Mouse (Mus musculus): ENCODE data around the gene Vwa7. TPM values are rescaled to one million over a fixed set of nuclear protein-coding genes. Genes with fewer than 3 reads are reported as not detected.
A peak's percentile ranks its signal among the peaks of the same experiment; 100 is the strongest.

Vwa7 gene
- polyA plus RNA-seq, 1 experiment from 2014 or later, result 0.13 TPM

DNA sequence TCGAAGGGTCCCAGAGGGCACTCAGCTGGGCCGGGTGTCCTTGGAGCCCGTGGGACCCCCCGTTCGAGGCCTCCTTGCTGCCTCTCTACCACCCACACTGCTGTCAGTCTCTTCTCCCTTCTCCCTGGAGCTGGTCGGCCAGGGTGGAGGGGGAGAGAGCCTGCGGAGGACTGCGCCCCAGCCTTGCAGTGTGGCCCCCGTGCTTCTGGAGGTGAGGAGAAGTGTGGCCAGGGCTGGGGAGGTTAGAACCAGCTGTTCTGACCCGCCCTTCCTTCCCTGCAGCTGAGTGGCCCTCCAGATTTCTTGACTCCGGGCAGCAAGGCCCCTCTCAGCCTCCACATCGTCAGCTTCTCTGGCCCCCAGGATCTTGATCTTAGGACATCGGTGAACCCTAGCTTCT, 7.9 kb downstream of the Vwa7 start:
- WGBS (ENCODE audit: insufficient replicate concordance), result 47% methylated on average over 13 of the region's 13 CpGs
- H3K9ac ChIP-seq (ENCODE audit: low read depth, low read length), result no peak overlapping the region
- H3K4me1 ChIP-seq (ENCODE audit: control insufficient read depth, low read depth, low read length), result peaks cover 36% of the 10 kb centered on the region
- H3K4me3 ChIP-seq (ENCODE audit: low read depth, low read length), result no peak overlapping the region
- no peak overlapping the region for H3K27ac ChIP-seq (ENCODE audit: low read length)
- H3K4me2 ChIP-seq (ENCODE audit: low read depth, low read length), result no peak overlapping the region
- no peaks in the 10 kb centered on the region for H3K27me3 ChIP-seq (ENCODE audit: control insufficient read depth, insufficient read depth, low read depth, low read length)
- no peaks in the 10 kb centered on the region for H3K9me3 ChIP-seq (replicated peaks; ENCODE audit: control insufficient read depth, low read length)
- no peaks in the 10 kb centered on the region for H3K36me3 ChIP-seq (ENCODE audit: control insufficient read depth, insufficient read depth)
- ATAC-seq (ENCODE audit: low read depth), result no peak

DNA sequence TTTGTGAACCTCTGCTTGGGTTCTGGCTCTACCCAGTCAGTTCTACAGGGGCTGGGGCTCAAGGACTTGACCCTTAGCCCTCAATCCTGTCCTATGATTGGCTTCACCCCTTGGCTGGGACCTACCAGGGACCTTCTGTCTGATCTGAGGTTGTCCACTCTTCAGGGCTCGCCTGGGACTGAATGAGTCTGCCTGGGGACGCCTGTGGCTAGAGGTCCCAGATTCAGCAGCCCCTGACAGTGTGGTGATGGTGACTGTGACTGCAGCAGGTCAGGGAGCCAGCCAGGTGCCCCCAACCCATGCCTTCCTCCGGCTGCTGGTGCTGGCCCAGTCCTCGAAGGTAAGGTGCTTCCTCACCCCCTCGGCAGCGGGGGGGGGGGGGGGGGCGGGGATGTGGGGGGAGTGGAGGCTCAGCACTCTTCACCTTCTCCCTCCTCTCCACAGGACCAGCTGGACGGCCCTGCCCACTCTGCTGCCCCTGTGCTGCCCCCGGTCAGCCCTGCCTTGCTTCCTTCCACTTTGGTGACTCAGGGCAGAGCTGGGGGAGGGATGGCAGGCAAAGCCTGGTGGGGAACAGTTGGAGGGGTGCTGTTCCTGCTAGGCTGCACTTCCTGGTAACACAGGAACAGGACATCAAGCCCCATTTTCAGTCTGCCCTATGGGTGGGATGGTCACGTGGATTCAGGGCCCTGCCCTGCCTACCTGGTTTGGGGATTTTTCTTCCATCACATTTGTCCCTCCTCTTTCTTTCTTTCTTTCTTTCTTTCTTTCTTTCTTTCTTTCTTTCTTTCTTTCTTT, 8.5 kb downstream of the Vwa7 start:
- Histone ChIP-seq H3K4me1 (ENCODE audit: control insufficient read depth, low read depth, low read length) (peaks cover 36% of the 10 kb centered on the region), H3K9me3 (replicated peaks; ENCODE audit: control insufficient read depth, low read length) (no peaks in the 10 kb centered on the region), H3K4me2 (ENCODE audit: low read depth, low read length) (no peak overlapping the region), H3K9ac (ENCODE audit: low read depth, low read length) (no peak overlapping the region), H3K27ac (ENCODE audit: low read length) (no peak overlapping the region), H3K4me3 (ENCODE audit: low read depth, low read length) (no peak overlapping the region), H3K36me3 (ENCODE audit: control insufficient read depth, insufficient read depth) (no peaks in the 10 kb centered on the region), H3K27me3 (ENCODE audit: control insufficient read depth, insufficient read depth, low read depth, low read length) (no peaks in the 10 kb centered on the region)
- ATAC-seq (ENCODE audit: low read depth), result no peak
- 39% methylated on average over 8 of the region's 10 CpGs for WGBS (ENCODE audit: insufficient replicate concordance)

DNA sequence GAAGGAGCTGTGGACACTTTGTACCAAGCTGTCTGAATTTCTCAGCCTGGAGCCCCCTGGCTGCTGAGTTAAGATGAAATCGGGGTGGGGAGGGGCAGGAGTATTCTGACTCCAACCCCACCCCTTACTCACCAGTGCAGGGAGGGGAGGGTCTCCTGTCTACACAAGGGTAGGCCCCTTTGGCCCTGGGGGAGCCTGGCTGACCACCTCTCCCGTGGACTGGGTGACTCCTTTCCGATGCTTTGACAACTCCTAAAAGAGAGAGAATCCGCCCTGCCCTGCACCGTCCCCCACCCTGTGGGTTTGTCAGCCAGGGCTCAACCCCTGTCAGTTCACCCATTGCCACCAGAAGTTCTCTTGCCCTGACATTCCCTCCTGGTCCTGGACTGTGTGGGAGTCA, 9.8 kb downstream of the Vwa7 start:
- WGBS (ENCODE audit: insufficient replicate concordance), result 72% methylated on average over 5 of the region's 5 CpGs
- Histone ChIP-seq H3K27ac (ENCODE audit: low read length) (no peak overlapping the region), H3K36me3 (ENCODE audit: control insufficient read depth, insufficient read depth) (no peaks in the 10 kb centered on the region), H3K9ac (ENCODE audit: low read depth, low read length) (no peak overlapping the region), H3K4me3 (ENCODE audit: low read depth, low read length) (no peak overlapping the region), H3K27me3 (ENCODE audit: control insufficient read depth, insufficient read depth, low read depth, low read length) (no peaks in the 10 kb centered on the region), H3K4me2 (ENCODE audit: low read depth, low read length) (no peak overlapping the region), H3K9me3 (replicated peaks; ENCODE audit: control insufficient read depth, low read length) (no peaks in the 10 kb centered on the region), H3K4me1 (ENCODE audit: control insufficient read depth, low read depth, low read length) (peaks cover 32% of the 10 kb centered on the region)
- no peak for ATAC-seq (ENCODE audit: low read depth)

DNA sequence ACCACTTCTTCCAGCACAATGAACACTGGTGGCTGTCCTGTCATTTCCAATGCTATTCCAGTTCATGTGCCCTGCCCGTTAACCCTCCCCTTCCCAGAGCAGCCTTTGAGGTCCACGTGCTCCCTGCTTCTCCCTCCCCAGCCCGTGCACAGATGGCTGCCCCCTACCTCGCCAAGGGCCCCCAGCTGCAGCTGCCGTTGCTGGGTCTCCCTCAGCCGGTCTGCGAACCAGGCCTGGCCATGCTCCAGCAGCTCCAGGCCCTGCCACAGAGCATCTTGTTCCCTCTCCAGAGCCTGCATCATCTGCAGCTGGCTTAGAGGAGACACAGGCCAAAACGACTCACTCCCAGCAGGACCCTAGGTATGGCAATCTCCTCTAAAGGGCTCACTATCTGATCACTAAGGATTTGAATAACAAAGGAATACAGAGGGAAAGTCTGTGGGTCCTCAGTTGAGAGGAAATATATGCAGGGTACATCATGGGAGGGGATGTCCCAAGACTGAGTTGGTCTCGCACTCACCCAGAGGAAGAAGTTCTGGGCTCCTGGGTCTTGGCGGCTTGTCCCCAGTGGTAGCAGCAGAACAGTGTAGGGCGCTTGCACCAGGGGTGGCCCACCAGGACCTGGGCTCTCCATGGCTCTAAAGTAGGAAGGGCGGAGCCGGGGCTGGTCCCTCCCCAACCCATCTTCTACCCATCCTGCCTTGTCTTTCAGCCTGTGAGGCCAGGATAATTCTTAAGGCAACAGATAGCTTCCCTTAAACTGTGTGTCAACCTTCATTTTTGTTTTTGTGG, 11.1 kb downstream of the Vwa7 start, which contains the start of gene Sapcd1:
Gene Sapcd1, minus strand, starts transcription at position 740 of the 792 bp plus-strand sequence.
- Histone ChIP-seq H3K27me3 (ENCODE audit: control insufficient read depth, insufficient read depth, low read depth, low read length) (no peaks in the 10 kb centered on the region), H3K27ac (ENCODE audit: low read length) (no peak within 1 kb of the TSS), H3K4me3 (ENCODE audit: low read depth, low read length) (no peak within 1 kb of the TSS), H3K9ac (ENCODE audit: low read depth, low read length) (no peak within 1 kb of the TSS), H3K9me3 (replicated peaks; ENCODE audit: control insufficient read depth, low read length) (no peaks in the 10 kb centered on the region), H3K4me2 (ENCODE audit: low read depth, low read length) (no peak within 1 kb of the TSS), H3K36me3 (ENCODE audit: control insufficient read depth, insufficient read depth) (no peaks in the 10 kb centered on the region), H3K4me1 (ENCODE audit: control insufficient read depth, low read depth, low read length) (peaks cover 31% of the 10 kb centered on the region)
- ATAC-seq (ENCODE audit: low read depth), result no peak
- WGBS (ENCODE audit: insufficient replicate concordance), result 49% methylated on average over 13 of the region's 13 CpGs

DNA sequence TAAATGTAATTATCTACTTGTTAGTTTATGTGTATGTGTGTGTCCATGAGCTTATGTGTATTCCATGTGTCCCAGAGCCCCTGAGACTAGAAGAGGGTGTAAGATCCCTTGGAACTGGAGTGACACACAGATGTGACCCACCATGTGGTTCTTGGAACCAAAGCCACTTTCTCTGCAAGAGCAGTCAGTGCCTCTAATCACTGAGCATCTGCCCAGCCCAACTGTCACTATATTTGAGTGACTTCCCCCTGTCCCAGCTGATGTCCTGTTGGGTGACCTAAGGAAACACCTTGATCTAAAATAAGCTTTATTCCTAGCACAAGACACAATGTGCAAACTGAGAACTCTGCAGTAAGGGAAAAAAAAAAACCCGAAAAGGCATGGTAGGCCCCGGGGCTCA, 11.9 kb downstream of the Vwa7 start:
- Histone ChIP-seq H3K4me3 (ENCODE audit: low read depth, low read length) (no peak overlapping the region), H3K9ac (ENCODE audit: low read depth, low read length) (no peak overlapping the region), H3K4me1 (ENCODE audit: control insufficient read depth, low read depth, low read length) (peaks cover 24% of the 10 kb centered on the region), H3K4me2 (ENCODE audit: low read depth, low read length) (no peak overlapping the region), H3K36me3 (ENCODE audit: control insufficient read depth, insufficient read depth) (no peaks in the 10 kb centered on the region), H3K9me3 (replicated peaks; ENCODE audit: control insufficient read depth, low read length) (no peaks in the 10 kb centered on the region), H3K27me3 (ENCODE audit: control insufficient read depth, insufficient read depth, low read depth, low read length) (no peaks in the 10 kb centered on the region), H3K27ac (ENCODE audit: low read length) (no peak overlapping the region)
- 63% methylated on average over 2 of the region's 2 CpGs for WGBS (ENCODE audit: insufficient replicate concordance)
- no peak for ATAC-seq (ENCODE audit: low read depth)

DNA sequence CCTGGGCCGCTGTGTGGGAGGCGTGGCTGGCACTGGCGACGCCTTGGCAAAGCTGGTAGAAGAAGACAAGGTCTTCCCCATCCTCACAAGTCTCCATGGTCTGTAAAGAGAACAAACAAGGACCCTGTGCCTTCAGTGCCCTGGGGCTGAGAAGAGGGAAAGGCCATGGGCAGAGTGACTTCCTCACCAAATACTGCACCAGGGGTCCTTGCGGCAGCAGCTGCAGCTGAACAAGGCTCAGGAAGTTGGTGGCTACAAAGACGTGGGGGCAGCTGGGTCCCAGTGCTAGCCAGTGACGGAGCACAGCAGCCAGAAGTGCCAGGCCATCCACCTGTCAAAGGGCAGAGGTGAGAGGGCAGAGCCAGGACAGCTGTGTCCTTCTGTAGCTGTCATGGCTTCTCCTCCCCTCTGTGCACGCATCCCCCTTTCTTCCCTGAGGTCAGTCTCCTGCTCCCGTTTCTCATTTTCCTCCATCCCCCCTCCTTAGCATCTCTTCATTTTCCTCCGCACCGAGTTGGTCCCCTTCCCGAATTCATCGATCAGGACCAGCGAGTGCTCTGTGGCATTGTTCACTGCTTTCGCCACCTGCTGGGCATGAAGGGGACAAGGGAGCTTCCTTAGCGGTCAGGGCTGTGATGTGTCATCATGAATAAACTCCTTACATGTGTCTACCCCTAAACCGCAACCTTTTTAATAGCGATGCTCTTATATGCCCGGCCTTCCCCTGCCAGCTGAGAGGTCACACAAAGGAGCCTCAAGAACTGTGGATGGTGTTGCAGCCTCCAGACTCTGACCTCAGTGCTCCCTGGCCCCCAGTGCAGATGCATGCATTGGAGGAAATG, 13.5 kb downstream of the Vwa7 start:
- H3K9me3 ChIP-seq (replicated peaks; ENCODE audit: control insufficient read depth, low read length), result no peaks in the 10 kb centered on the region
- peaks cover 15% of the 10 kb centered on the region for H3K4me1 ChIP-seq (ENCODE audit: control insufficient read depth, low read depth, low read length)
- H3K27ac ChIP-seq (ENCODE audit: low read length), result no peak overlapping the region
- H3K4me3 ChIP-seq (ENCODE audit: low read depth, low read length), result no peak overlapping the region
- H3K9ac ChIP-seq (ENCODE audit: low read depth, low read length), result no peak overlapping the region
- no peaks in the 10 kb centered on the region for H3K27me3 ChIP-seq (ENCODE audit: control insufficient read depth, insufficient read depth, low read depth, low read length)
- H3K36me3 ChIP-seq (ENCODE audit: control insufficient read depth, insufficient read depth), result no peaks in the 10 kb centered on the region
- 31% methylated on average over 19 of the region's 19 CpGs for WGBS (ENCODE audit: insufficient replicate concordance)
- ATAC-seq (ENCODE audit: low read depth), result no peak
- no peak overlapping the region for H3K4me2 ChIP-seq (ENCODE audit: low read depth, low read length)

DNA sequence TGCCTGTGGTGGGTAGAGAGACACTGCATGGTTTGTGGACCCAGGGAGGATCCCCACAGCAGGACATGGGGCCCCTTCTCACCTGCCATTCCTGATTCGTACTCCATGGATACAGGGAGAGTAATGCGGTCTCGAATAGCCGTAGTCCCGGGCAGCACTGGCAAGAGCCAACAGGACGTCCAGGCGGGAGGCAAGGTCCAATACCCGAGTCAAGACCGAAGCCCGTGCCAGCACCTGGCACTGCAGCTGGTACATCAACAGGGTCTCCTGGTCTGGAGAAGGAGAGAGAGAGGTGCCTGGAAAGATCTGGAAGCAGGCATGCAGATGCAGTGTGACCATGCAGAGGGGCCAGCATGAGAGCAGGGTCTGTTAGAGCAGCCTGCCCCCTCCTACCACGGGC, 14.9 kb downstream of the Vwa7 start:
- Histone ChIP-seq H3K27ac (ENCODE audit: low read length) (no peak overlapping the region), H3K4me3 (ENCODE audit: low read depth, low read length) (no peak overlapping the region), H3K9ac (ENCODE audit: low read depth, low read length) (no peak overlapping the region), H3K4me2 (ENCODE audit: low read depth, low read length) (no peak overlapping the region), H3K27me3 (ENCODE audit: control insufficient read depth, insufficient read depth, low read depth, low read length) (no peaks in the 10 kb centered on the region), H3K9me3 (replicated peaks; ENCODE audit: control insufficient read depth, low read length) (no peaks in the 10 kb centered on the region), H3K4me1 (ENCODE audit: control insufficient read depth, low read depth, low read length) (peaks cover 15% of the 10 kb centered on the region), H3K36me3 (ENCODE audit: control insufficient read depth, insufficient read depth) (no peaks in the 10 kb centered on the region)
- 85% methylated on average over 11 of the region's 11 CpGs for WGBS (ENCODE audit: insufficient replicate concordance)
- no peak for ATAC-seq (ENCODE audit: low read depth)

DNA sequence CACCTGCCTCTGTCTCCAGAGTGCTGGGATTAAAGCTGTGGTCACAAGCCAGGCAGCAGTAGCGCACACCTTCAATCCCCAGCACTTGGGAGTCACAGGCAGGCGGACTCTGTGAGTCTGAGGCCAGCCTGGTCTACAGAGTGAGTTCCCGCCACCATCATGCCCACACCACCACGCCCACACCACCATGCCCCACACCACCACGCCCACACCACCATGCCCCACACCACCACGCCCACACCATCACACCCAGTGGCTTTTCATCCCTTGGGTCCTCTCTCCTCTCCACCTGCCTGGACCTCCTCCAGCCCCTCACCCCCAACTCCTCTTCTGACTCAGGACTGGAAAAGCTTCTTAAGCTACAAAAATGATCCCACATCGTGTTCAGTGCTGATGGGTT, 15.5 kb downstream of the Vwa7 start:
- Histone ChIP-seq H3K4me2 (ENCODE audit: low read depth, low read length) (no peak overlapping the region), H3K9ac (ENCODE audit: low read depth, low read length) (no peak overlapping the region), H3K27ac (ENCODE audit: low read length) (no peak overlapping the region), H3K27me3 (ENCODE audit: control insufficient read depth, insufficient read depth, low read depth, low read length) (no peaks in the 10 kb centered on the region), H3K9me3 (replicated peaks; ENCODE audit: control insufficient read depth, low read length) (no peaks in the 10 kb centered on the region), H3K36me3 (ENCODE audit: control insufficient read depth, insufficient read depth) (no peaks in the 10 kb centered on the region), H3K4me3 (ENCODE audit: low read depth, low read length) (no peak overlapping the region), H3K4me1 (ENCODE audit: control insufficient read depth, low read depth, low read length) (peaks cover 15% of the 10 kb centered on the region)
- 67% methylated on average over 7 of the region's 7 CpGs for WGBS (ENCODE audit: insufficient replicate concordance)
- 0 out of 2 replicates have a peak, but pooled peaks have one; percentile 44 for ATAC-seq (ENCODE audit: low read depth)
